Mouse (Mus musculus): ENCODE results near the gene Actn3. TPM values are rescaled to one million over a fixed set of nuclear protein-coding genes. Genes with fewer than 3 reads are reported as not detected.

Actn3 gene
- polyA plus RNA-seq, 1 experiment from 2014 or later, result 0.20 TPM

- WGBS (ENCODE audit: insufficient replicate concordance), result 5% methylated on average over 17 of the region's 17 CpGs
- Histone ChIP-seq H3K27ac (ENCODE audit: low read depth) (no peak overlapping the region), H3K9me3 (ENCODE audit: low read length) (no peaks in the 10 kb centered on the region), H3K9ac (replicated peaks) (no peak overlapping the region), H3K27me3 (ENCODE audit: insufficient read depth, low read length) (peaks cover 9% of the 10 kb centered on the region; the same call in 1 of the 2 replicates), H3K4me2 (ENCODE audit: low read depth, low read length) (no peak overlapping the region), H3K4me1 (ENCODE audit: insufficient read depth) (no peaks in the 10 kb centered on the region), H3K36me3 (replicated peaks; ENCODE audit: insufficient read depth, low read length) (no peaks in the 10 kb centered on the region; the same call in 1 of the 2 replicates), H3K4me3 (ENCODE audit: low read depth, low read length) (no peak overlapping the region)
- TF ChIP-seq CTCF (IDR thresholded peaks at IDR 0.05; ENCODE audit: low read depth) (no peak), EP300 (IDR thresholded peaks at IDR 0.05; ENCODE audit: low read depth) (no peak)
- ATAC-seq (no peak), DNase-seq (peak; percentile 37)
These were observed 12.6 kb downstream of the Actn3 start for GRCm38 (mm10) chr19:4865147-4865546.

- no peak overlapping the region for H3K4me2 ChIP-seq (ENCODE audit: low read depth, low read length)
- WGBS (ENCODE audit: insufficient replicate concordance), result 76% methylated on average over 6 of the region's 6 CpGs
- peaks cover 9% of the 10 kb centered on the region; the same call in 1 of the 2 replicates for H3K27me3 ChIP-seq (ENCODE audit: insufficient read depth, low read length)
- peaks cover under 1% of the 10 kb centered on the region; the same call in 1 of the 2 replicates for H3K36me3 ChIP-seq (replicated peaks; ENCODE audit: insufficient read depth, low read length)
- H3K9ac ChIP-seq (replicated peaks), result no peak overlapping the region
- no peak overlapping the region for H3K27ac ChIP-seq (ENCODE audit: low read depth)
- DNase-seq (no peak), ATAC-seq (no peak)
- no peak overlapping the region for H3K4me3 ChIP-seq (ENCODE audit: low read depth, low read length)
- no peaks in the 10 kb centered on the region for H3K9me3 ChIP-seq (ENCODE audit: low read length)
- no peak for TF ChIP-seq EP300 (IDR thresholded peaks at IDR 0.05; ENCODE audit: low read depth)
- TF ChIP-seq CTCF (IDR thresholded peaks at IDR 0.05; ENCODE audit: low read depth), result no peak
- H3K4me1 ChIP-seq (ENCODE audit: insufficient read depth), result peaks cover 14% of the 10 kb centered on the region
These were observed 14.7 kb downstream of the Actn3 start for GRCm38 (mm10) chr19:4863048-4863447.

GRCm38 (mm10) chr19:4859081-4859480, 18.6 kb downstream of the Actn3 start:
- peak; percentile 47 for TF ChIP-seq CTCF (IDR thresholded peaks at IDR 0.05; ENCODE audit: low read depth)
- TF ChIP-seq EP300 (IDR thresholded peaks at IDR 0.05; ENCODE audit: low read depth), result peak; percentile 91
- 53% methylated on average over 6 of the region's 6 CpGs for WGBS (ENCODE audit: insufficient replicate concordance)
- Histone ChIP-seq H3K27ac (ENCODE audit: low read depth) (peak overlapping the region; percentile 80), H3K4me2 (ENCODE audit: low read depth, low read length) (peak overlapping the region; percentile 58), H3K9me3 (ENCODE audit: low read length) (no peaks in the 10 kb centered on the region), H3K36me3 (replicated peaks; ENCODE audit: insufficient read depth, low read length) (peaks cover 4% of the 10 kb centered on the region; the same call in 1 of the 2 replicates), H3K4me1 (ENCODE audit: insufficient read depth) (peaks cover 32% of the 10 kb centered on the region), H3K27me3 (ENCODE audit: insufficient read depth, low read length) (peaks cover 27% of the 10 kb centered on the region), H3K9ac (replicated peaks) (peak overlapping the region; percentile 53), H3K4me3 (ENCODE audit: low read depth, low read length) (peak overlapping the region; percentile 32)
- DNase-seq (peak; percentile 73), ATAC-seq (peak; percentile 95)

GRCm38 (mm10) chr19:4855951-4856350, 21.8 kb downstream of the Actn3 start:
- Histone ChIP-seq H3K27me3 (ENCODE audit: insufficient read depth, low read length) (peaks cover 26% of the 10 kb centered on the region), H3K36me3 (replicated peaks; ENCODE audit: insufficient read depth, low read length) (peaks cover 4% of the 10 kb centered on the region; the same call in 1 of the 2 replicates), H3K27ac (ENCODE audit: low read depth) (no peak overlapping the region), H3K9me3 (ENCODE audit: low read length) (no peaks in the 10 kb centered on the region), H3K9ac (replicated peaks) (no peak overlapping the region), H3K4me2 (ENCODE audit: low read depth, low read length) (peak overlapping the region; percentile 95), H3K4me3 (ENCODE audit: low read depth, low read length) (no peak overlapping the region), H3K4me1 (ENCODE audit: insufficient read depth) (peaks cover 32% of the 10 kb centered on the region)
- ATAC-seq (no peak), DNase-seq (no peak)
- TF ChIP-seq CTCF (IDR thresholded peaks at IDR 0.05; ENCODE audit: low read depth) (no peak), EP300 (IDR thresholded peaks at IDR 0.05; ENCODE audit: low read depth) (no peak)
- 73% methylated on average over 4 of the region's 4 CpGs for WGBS (ENCODE audit: insufficient replicate concordance)

- peak overlapping the region; percentile 71 for H3K9ac ChIP-seq (replicated peaks)
- ATAC-seq (no peak), DNase-seq (no peak)
- no peak for TF ChIP-seq EP300 (IDR thresholded peaks at IDR 0.05; ENCODE audit: low read depth)
- TF ChIP-seq CTCF (IDR thresholded peaks at IDR 0.05; ENCODE audit: low read depth), result no peak
- peaks cover 4% of the 10 kb centered on the region; the same call in 1 of the 2 replicates for H3K36me3 ChIP-seq (replicated peaks; ENCODE audit: insufficient read depth, low read length)
- WGBS (ENCODE audit: insufficient replicate concordance), result 9% methylated on average over 14 of the region's 14 CpGs
- peaks cover 26% of the 10 kb centered on the region for H3K27me3 ChIP-seq (ENCODE audit: insufficient read depth, low read length)
- peak overlapping the region; percentile 60 for H3K4me3 ChIP-seq (ENCODE audit: low read depth, low read length)
- H3K4me2 ChIP-seq (ENCODE audit: low read depth, low read length), result peak overlapping the region; percentile 95
- no peaks in the 10 kb centered on the region for H3K9me3 ChIP-seq (ENCODE audit: low read length)
- H3K27ac ChIP-seq (ENCODE audit: low read depth), result peak overlapping the region; percentile 60; the same call in 1 of the 2 replicates
- H3K4me1 ChIP-seq (ENCODE audit: insufficient read depth), result peaks cover 32% of the 10 kb centered on the region
These were observed 22.3 kb downstream of the Actn3 start for GRCm38 (mm10) chr19:4855470-4855820.

GRCm38 (mm10) chr19:4854552-4855469, 22.9 kb downstream of the Actn3 start, which contains the start of gene Ctsf:
TSS of gene Ctsf (plus strand) at chr19:4855130.
- 5% methylated on average over 45 of the region's 45 CpGs for WGBS (ENCODE audit: insufficient replicate concordance)
- H3K9ac ChIP-seq (replicated peaks), result peak within 1 kb of the TSS; percentile 71
- ATAC-seq, result peak; percentile 70
- H3K36me3 ChIP-seq (replicated peaks; ENCODE audit: insufficient read depth, low read length), result peaks cover 4% of the 10 kb centered on the region; the same call in 1 of the 2 replicates
- H3K27me3 ChIP-seq (ENCODE audit: insufficient read depth, low read length), result peaks cover 26% of the 10 kb centered on the region
- H3K9me3 ChIP-seq (ENCODE audit: low read length), result no peaks in the 10 kb centered on the region
- peak within 1 kb of the TSS; percentile 60; the same call in 1 of the 2 replicates for H3K27ac ChIP-seq (ENCODE audit: low read depth)
- peaks cover 30% of the 10 kb centered on the region for H3K4me1 ChIP-seq (ENCODE audit: insufficient read depth)
- TF ChIP-seq EP300 (IDR thresholded peaks at IDR 0.05; ENCODE audit: low read depth), result no peak
- TF ChIP-seq CTCF (IDR thresholded peaks at IDR 0.05; ENCODE audit: low read depth), result no peak
- H3K4me2 ChIP-seq (ENCODE audit: low read depth, low read length), result peak within 1 kb of the TSS; percentile 95
- H3K4me3 ChIP-seq (ENCODE audit: low read depth, low read length), result peak within 1 kb of the TSS; percentile 60
- DNase-seq, result peak; percentile 77
